Mouse (Mus musculus) forebrain, embryonic 16.5 days (tissue): ENCODE results near the gene Spata16. TPM values are rescaled to one million over a fixed set of nuclear protein-coding genes. Genes with fewer than 3 reads are reported as not detected.

ENCODE experiments used
- ATAC-seq: fragments of 200-750 bp; cut with Nextera tagmentation; 2 replicates; pipeline ENCODE4 v1.8.0; 2017; ENCODE audit warnings: mild to moderate bottlenecking, moderate library complexity
- H3K27ac ChIP-seq: fragments of 300-500 bp; sonication (generic); 2 replicates; pipeline ENCODE4 v1.5.1; 2014; ENCODE audit warnings: low read length, control low read depth
- H3K27me3 ChIP-seq: fragments of 300-500 bp; sonication (generic); replicated peaks from 2 replicates; pipeline ENCODE4 v1.6.1; 2014; ENCODE audit warnings: low read length; ENCODE audit not compliant: control insufficient read depth, insufficient read depth
- H3K36me3 ChIP-seq: fragments of 300-500 bp; sonication (generic); 2 replicates; pipeline ENCODE4 v1.6.1; 2014; ENCODE audit not compliant: control insufficient read depth, insufficient read depth
- H3K4me1 ChIP-seq: fragments of 300-500 bp; sonication (generic); replicated peaks from 2 replicates; pipeline ENCODE4 v1.6.1; 2014; ENCODE audit warnings: low read length; ENCODE audit not compliant: control insufficient read depth, insufficient read depth
- H3K4me2 ChIP-seq: fragments of 300-500 bp; sonication (generic); 2 replicates; pipeline ENCODE4 v1.6.1; 2014; ENCODE audit warnings: mild to moderate bottlenecking, low read length, control low read depth
- H3K4me3 ChIP-seq: fragments of 300-500 bp; sonication (generic); replicated peaks from 2 replicates; pipeline ENCODE4 v1.5.1; 2014; ENCODE audit warnings: mild to moderate bottlenecking, low read length, control low read depth
- H3K9ac ChIP-seq: fragments of 300-500 bp; sonication (generic); replicated peaks from 2 replicates; pipeline ENCODE4 v1.6.1; 2014; ENCODE audit warnings: low read depth, low read length, control low read depth
- H3K9me3 ChIP-seq: fragments of 300-500 bp; sonication (generic); 2 replicates; pipeline ENCODE4 v1.6.1; 2016; ENCODE audit warnings: low read length; ENCODE audit not compliant: control insufficient read depth
- WGBS: fragments of 180-500 bp; shearing (Covaris S2); extraction: QIAGEN DNeasy Blood & Tissue Kit; methylation state at CpG from one replicate; pipeline ENCODE4 v1.1.7; 2014; 5-methylcytosine and 5-hydroxymethylcytosine counted together
- polyA plus RNA-seq: library from polyadenylated mRNA; unstranded; fragments of >200 nt; fragmentation: Nextera tagmentation; extraction: Ambion mirVana; gene quantifications from 2 replicates; pipeline ENCODE4 v1.2.1, GENCODE M21; 2015

Gene Spata16
- polyA plus RNA-seq, 1 experiment from 2014 or later: not detected

- H3K4me3 ChIP-seq: no peak overlapping the region
- H3K36me3 ChIP-seq: no peaks in the 10 kb centered on the region
- 74% methylated on average over 3 of the region's 3 CpGs for WGBS
- ATAC-seq: no peak
- no peaks in the 10 kb centered on the region for H3K9me3 ChIP-seq
- H3K27me3 ChIP-seq: no peaks in the 10 kb centered on the region
- no peak overlapping the region for H3K27ac ChIP-seq
- no peaks in the 10 kb centered on the region for H3K4me1 ChIP-seq
- H3K4me2 ChIP-seq: no peak overlapping the region
- no peak overlapping the region for H3K9ac ChIP-seq
Observed at GRCm38 (mm10) chr3:26933079-26933478, 295.7 kb downstream of the Spata16 start.

- Histone ChIP-seq H3K9me3 (no peaks in the 10 kb centered on the region), H3K4me3 (no peak overlapping the region), H3K4me2 (no peak overlapping the region), H3K9ac (no peak overlapping the region), H3K27me3 (no peaks in the 10 kb centered on the region), H3K36me3 (no peaks in the 10 kb centered on the region), H3K4me1 (no peaks in the 10 kb centered on the region), H3K27ac (no peak overlapping the region)
- ATAC-seq: no peak
- WGBS: 75% methylated on average over 22 of the region's 22 CpGs
Observed at GRCm38 (mm10) chr3:26936897-26937590, 299.6 kb downstream of the Spata16 start.

GRCm38 (mm10) chr3:26966776-26967175, 329.4 kb downstream of the Spata16 start:
- Histone ChIP-seq H3K4me1 (no peaks in the 10 kb centered on the region), H3K27me3 (no peaks in the 10 kb centered on the region), H3K9me3 (no peaks in the 10 kb centered on the region), H3K4me2 (no peak overlapping the region), H3K4me3 (no peak overlapping the region), H3K9ac (no peak overlapping the region), H3K36me3 (no peaks in the 10 kb centered on the region), H3K27ac (no peak overlapping the region)
- ATAC-seq: no peak
- 69% methylated on average over 5 of the region's 5 CpGs for WGBS

- H3K27ac ChIP-seq: no peak overlapping the region
- H3K36me3 ChIP-seq: no peaks in the 10 kb centered on the region
- no peak for ATAC-seq
- H3K9me3 ChIP-seq: no peaks in the 10 kb centered on the region
- no peak overlapping the region for H3K4me2 ChIP-seq
- no peak overlapping the region for H3K9ac ChIP-seq
- WGBS: 89% methylated on average over 3 of the region's 3 CpGs
- H3K4me3 ChIP-seq: no peak overlapping the region
- no peaks in the 10 kb centered on the region for H3K27me3 ChIP-seq
- H3K4me1 ChIP-seq: no peaks in the 10 kb centered on the region
Observed at GRCm38 (mm10) chr3:26968852-26969513, 331.6 kb downstream of the Spata16 start.

GRCm38 (mm10) chr3:26970529-26970928, 333.1 kb downstream of the Spata16 start:
- no peak overlapping the region for H3K4me3 ChIP-seq
- no peak overlapping the region for H3K9ac ChIP-seq
- no peak for ATAC-seq
- H3K4me2 ChIP-seq: no peak overlapping the region
- H3K36me3 ChIP-seq: no peaks in the 10 kb centered on the region
- no peaks in the 10 kb centered on the region for H3K9me3 ChIP-seq
- no peak overlapping the region for H3K27ac ChIP-seq
- no peaks in the 10 kb centered on the region for H3K4me1 ChIP-seq
- 91% methylated on average over 3 of the region's 3 CpGs for WGBS
- H3K27me3 ChIP-seq: no peaks in the 10 kb centered on the region

GRCm38 (mm10) chr3:26971276-26971675, 333.9 kb downstream of the Spata16 start:
- 50% methylated on average over 1 of the region's 1 CpGs for WGBS
- H3K36me3 ChIP-seq: no peaks in the 10 kb centered on the region
- H3K27ac ChIP-seq: no peak overlapping the region
- H3K4me1 ChIP-seq: no peaks in the 10 kb centered on the region
- H3K4me2 ChIP-seq: no peak overlapping the region
- ATAC-seq: no peak
- H3K4me3 ChIP-seq: no peak overlapping the region
- no peaks in the 10 kb centered on the region for H3K9me3 ChIP-seq
- no peak overlapping the region for H3K9ac ChIP-seq
- H3K27me3 ChIP-seq: no peaks in the 10 kb centered on the region

- H3K9me3 ChIP-seq: no peaks in the 10 kb centered on the region
- 11% methylated on average over 1 of the region's 1 CpGs for WGBS
- no peak overlapping the region for H3K9ac ChIP-seq
- no peak overlapping the region for H3K4me3 ChIP-seq
- no peaks in the 10 kb centered on the region for H3K36me3 ChIP-seq
- no peak for ATAC-seq
- no peaks in the 10 kb centered on the region for H3K4me1 ChIP-seq
- no peak overlapping the region for H3K4me2 ChIP-seq
- no peaks in the 10 kb centered on the region for H3K27me3 ChIP-seq
- H3K27ac ChIP-seq: no peak overlapping the region
Observed at GRCm38 (mm10) chr3:26972105-26972504, 334.7 kb downstream of the Spata16 start.

- no peaks in the 10 kb centered on the region for H3K4me1 ChIP-seq
- no peaks in the 10 kb centered on the region for H3K9me3 ChIP-seq
- H3K36me3 ChIP-seq: no peaks in the 10 kb centered on the region
- H3K27me3 ChIP-seq: no peaks in the 10 kb centered on the region
- no peak overlapping the region for H3K9ac ChIP-seq
- H3K4me3 ChIP-seq: no peak overlapping the region
- H3K27ac ChIP-seq: no peak overlapping the region
- no peak for ATAC-seq
- 76% methylated on average over 2 of the region's 2 CpGs for WGBS
- no peak overlapping the region for H3K4me2 ChIP-seq
Observed at GRCm38 (mm10) chr3:26979603-26980002, 342.2 kb downstream of the Spata16 start.

- H3K9me3 ChIP-seq: no peaks in the 10 kb centered on the region
- H3K9ac ChIP-seq: no peak overlapping the region
- no peak for ATAC-seq
- H3K4me2 ChIP-seq: no peak overlapping the region
- H3K27me3 ChIP-seq: no peaks in the 10 kb centered on the region
- H3K4me1 ChIP-seq: no peaks in the 10 kb centered on the region
- WGBS: 86% methylated on average over 3 of the region's 3 CpGs
- no peak overlapping the region for H3K27ac ChIP-seq
- H3K36me3 ChIP-seq: no peaks in the 10 kb centered on the region
- no peak overlapping the region for H3K4me3 ChIP-seq
Observed at GRCm38 (mm10) chr3:26980371-26980770, 343.0 kb downstream of the Spata16 start.
